Mouse (Mus musculus) megakaryocyte-erythroid progenitor cell, adult 5 weeks (primary cell): Measurements from ENCODE around the gene Aatf. TPM values are rescaled to one million over a fixed set of nuclear protein-coding genes. Genes with fewer than 3 reads are reported as not detected.

Source experiments
- polyA plus RNA-seq: library from polyadenylated mRNA; stranded (reverse); fragments of >175 nt; gene quantifications from 2 replicates; pipeline ENCODE4 v1.2.3, GENCODE M21; 2012

The Aatf gene
- 32.9 and 41.8 TPM in 2 replicates for polyA plus RNA-seq

GRCm38 (mm10) chr11:84513171-84514116 is at the start of gene Aatf:
Aatf (minus strand) TSS chr11:84513522.

GRCm38 (mm10) chr11:84525421-84526274 is 12.3 kb upstream of the Aatf start, which contains the start of gene Lhx1:
Lhx1 (minus strand) TSS chr11:84525535.

Other genes with a start within 250 kb of the Aatf start
- gene Lhx1, start 12.0 kb upstream of the Aatf start, polyA plus RNA-seq, result 0.11 and 0.15 TPM in 2 replicates